Mouse (Mus musculus): ENCODE data around the gene Sertad4. TPM values are rescaled to one million over a fixed set of nuclear protein-coding genes. Genes with fewer than 3 reads are reported as not detected.

Sertad4 gene
- polyA plus RNA-seq, 1 experiment = 1.3 TPM

GRCm38 (mm10) chr1:192882617-192883295 lies 27.2 kb upstream of the Sertad4 start:
- no peak overlapping the region for H3K4me3 ChIP-seq (ENCODE audit: control insufficient read depth, low read depth, low read length)
- H3K27ac ChIP-seq (ENCODE audit: control insufficient read depth, insufficient read depth, low read depth, low read length) = no peak overlapping the region
- H3K4me1 ChIP-seq (ENCODE audit: control insufficient read depth, insufficient read depth, low read length) = no peaks in the 10 kb centered on the region
- no peaks in the 10 kb centered on the region for H3K36me3 ChIP-seq (ENCODE audit: control insufficient read depth, insufficient read depth, low read length)
- H3K27me3 ChIP-seq (ENCODE audit: control insufficient read depth, insufficient read depth, low read length) = no peaks in the 10 kb centered on the region
- TF ChIP-seq POLR2A (IDR thresholded peaks at IDR 0.05; ENCODE audit: control insufficient read depth, low read depth, low read length) (no peak), CTCF (IDR thresholded peaks at IDR 0.05; ENCODE audit: control insufficient read depth, insufficient read depth, insufficient replicate concordance, low read depth, low read length) (no peak)

GRCm38 (mm10) chr1:192880130-192880529 lies 24.6 kb upstream of the Sertad4 start:
- TF ChIP-seq POLR2A (IDR thresholded peaks at IDR 0.05; ENCODE audit: control insufficient read depth, low read depth, low read length) (no peak), CTCF (IDR thresholded peaks at IDR 0.05; ENCODE audit: control insufficient read depth, insufficient read depth, insufficient replicate concordance, low read depth, low read length) (no peak)
- H3K4me1 ChIP-seq (ENCODE audit: control insufficient read depth, insufficient read depth, low read length) = no peaks in the 10 kb centered on the region
- no peak overlapping the region for H3K4me3 ChIP-seq (ENCODE audit: control insufficient read depth, low read depth, low read length)
- H3K27ac ChIP-seq (ENCODE audit: control insufficient read depth, insufficient read depth, low read depth, low read length) = no peak overlapping the region
- no peaks in the 10 kb centered on the region for H3K36me3 ChIP-seq (ENCODE audit: control insufficient read depth, insufficient read depth, low read length)
- H3K27me3 ChIP-seq (ENCODE audit: control insufficient read depth, insufficient read depth, low read length) = no peaks in the 10 kb centered on the region

GRCm38 (mm10) chr1:192879086-192879580 lies 23.6 kb upstream of the Sertad4 start:
- H3K4me1 ChIP-seq (ENCODE audit: control insufficient read depth, insufficient read depth, low read length) = no peaks in the 10 kb centered on the region
- H3K4me3 ChIP-seq (ENCODE audit: control insufficient read depth, low read depth, low read length) = no peak overlapping the region
- no peak overlapping the region for H3K27ac ChIP-seq (ENCODE audit: control insufficient read depth, insufficient read depth, low read depth, low read length)
- H3K27me3 ChIP-seq (ENCODE audit: control insufficient read depth, insufficient read depth, low read length) = no peaks in the 10 kb centered on the region
- no peak for TF ChIP-seq CTCF (IDR thresholded peaks at IDR 0.05; ENCODE audit: control insufficient read depth, insufficient read depth, insufficient replicate concordance, low read depth, low read length)
- no peak for TF ChIP-seq POLR2A (IDR thresholded peaks at IDR 0.05; ENCODE audit: control insufficient read depth, low read depth, low read length)
- no peaks in the 10 kb centered on the region for H3K36me3 ChIP-seq (ENCODE audit: control insufficient read depth, insufficient read depth, low read length)

GRCm38 (mm10) chr1:192872841-192873240 lies 17.3 kb upstream of the Sertad4 start:
- no peak for TF ChIP-seq CTCF (IDR thresholded peaks at IDR 0.05; ENCODE audit: control insufficient read depth, insufficient read depth, insufficient replicate concordance, low read depth, low read length)
- TF ChIP-seq POLR2A (IDR thresholded peaks at IDR 0.05; ENCODE audit: control insufficient read depth, low read depth, low read length) = no peak
- no peak overlapping the region for H3K4me3 ChIP-seq (ENCODE audit: control insufficient read depth, low read depth, low read length)
- H3K36me3 ChIP-seq (ENCODE audit: control insufficient read depth, insufficient read depth, low read length) = no peaks in the 10 kb centered on the region
- no peak overlapping the region for H3K27ac ChIP-seq (ENCODE audit: control insufficient read depth, insufficient read depth, low read depth, low read length)
- no peaks in the 10 kb centered on the region for H3K4me1 ChIP-seq (ENCODE audit: control insufficient read depth, insufficient read depth, low read length)
- H3K27me3 ChIP-seq (ENCODE audit: control insufficient read depth, insufficient read depth, low read length) = no peaks in the 10 kb centered on the region

GRCm38 (mm10) chr1:192869761-192870160 lies 14.2 kb upstream of the Sertad4 start:
- TF ChIP-seq POLR2A (IDR thresholded peaks at IDR 0.05; ENCODE audit: control insufficient read depth, low read depth, low read length) = no peak
- no peak for TF ChIP-seq CTCF (IDR thresholded peaks at IDR 0.05; ENCODE audit: control insufficient read depth, insufficient read depth, insufficient replicate concordance, low read depth, low read length)
- H3K27ac ChIP-seq (ENCODE audit: control insufficient read depth, insufficient read depth, low read depth, low read length) = no peak overlapping the region
- H3K4me1 ChIP-seq (ENCODE audit: control insufficient read depth, insufficient read depth, low read length) = no peaks in the 10 kb centered on the region
- H3K36me3 ChIP-seq (ENCODE audit: control insufficient read depth, insufficient read depth, low read length) = no peaks in the 10 kb centered on the region
- no peak overlapping the region for H3K4me3 ChIP-seq (ENCODE audit: control insufficient read depth, low read depth, low read length)
- no peaks in the 10 kb centered on the region for H3K27me3 ChIP-seq (ENCODE audit: control insufficient read depth, insufficient read depth, low read length)

- Histone ChIP-seq H3K27me3 (ENCODE audit: control insufficient read depth, insufficient read depth, low read length) (no peaks in the 10 kb centered on the region), H3K27ac (ENCODE audit: control insufficient read depth, insufficient read depth, low read depth, low read length) (no peak overlapping the region)
- no peak for TF ChIP-seq POLR2A (IDR thresholded peaks at IDR 0.05; ENCODE audit: control insufficient read depth, low read depth, low read length)
- no peak for TF ChIP-seq CTCF (IDR thresholded peaks at IDR 0.05; ENCODE audit: control insufficient read depth, insufficient read depth, insufficient replicate concordance, low read depth, low read length)
These were observed 8.9 kb upstream of the Sertad4 start for GRCm38 (mm10) chr1:192864440-192864839.

GRCm38 (mm10) chr1:192861305-192861960 lies 5.9 kb upstream of the Sertad4 start:
- H3K4me3 ChIP-seq (ENCODE audit: control insufficient read depth, low read depth, low read length) = no peak overlapping the region
- H3K4me1 ChIP-seq (ENCODE audit: control insufficient read depth, insufficient read depth, low read length) = peaks cover 1% of the 10 kb centered on the region; the same call in 1 of the 2 replicates
- no peaks in the 10 kb centered on the region for H3K36me3 ChIP-seq (ENCODE audit: control insufficient read depth, insufficient read depth, low read length)
- TF ChIP-seq CTCF (IDR thresholded peaks at IDR 0.05; ENCODE audit: control insufficient read depth, insufficient read depth, insufficient replicate concordance, low read depth, low read length) (no peak), POLR2A (IDR thresholded peaks at IDR 0.05; ENCODE audit: control insufficient read depth, low read depth, low read length) (no peak)
- H3K27ac ChIP-seq (ENCODE audit: control insufficient read depth, insufficient read depth, low read depth, low read length) = no peak overlapping the region
- H3K27me3 ChIP-seq (ENCODE audit: control insufficient read depth, insufficient read depth, low read length) = no peaks in the 10 kb centered on the region

More at GRCm38 (mm10) chr1:192864440-192864839, 8.9 kb upstream of the Sertad4 start:
- Histone ChIP-seq H3K4me1 (ENCODE audit: control insufficient read depth, insufficient read depth, low read length) (no peaks in the 10 kb centered on the region), H3K36me3 (ENCODE audit: control insufficient read depth, insufficient read depth, low read length) (no peaks in the 10 kb centered on the region), H3K4me3 (ENCODE audit: control insufficient read depth, low read depth, low read length) (no peak overlapping the region)
